Mouse (Mus musculus) liver, adult 2 months (tissue): Measurements from ENCODE around the gene Pidd1. TPM values are rescaled to one million over a fixed set of nuclear protein-coding genes. Genes with fewer than 3 reads are reported as not detected.

Experiments used
- DNase-seq: peaks from one replicate; pipeline ENCODE4 v3.0.0-alpha.2; 2011; ENCODE audit warnings: low read depth, low spot score; ENCODE audit errors: extremely low read depth
- H3K27ac ChIP-seq: fragments of 200-500 bp; replicated peaks from 2 replicates; pipeline ENCODE4 v1.5.1; 2012; ENCODE audit warnings: low read depth, mild to moderate bottlenecking, control low read depth, inconsistent platforms, low read length; ENCODE audit not compliant: insufficient read depth
- H3K27me3 ChIP-seq: fragments of 200-500 bp; 2 replicates; pipeline ENCODE4 v1.6.1; 2012; ENCODE audit warnings: mild to moderate bottlenecking, moderate library complexity, low read length, inconsistent platforms; ENCODE audit not compliant: control insufficient read depth, insufficient read depth
- H3K36me3 ChIP-seq: fragments of 200-500 bp; 2 replicates; pipeline ENCODE4 v1.6.1; 2012; ENCODE audit warnings: low read length, inconsistent platforms; ENCODE audit not compliant: control insufficient read depth, insufficient read depth
- H3K4me1 ChIP-seq: fragments of 200-500 bp; 2 replicates; pipeline ENCODE4 v1.6.1; 2011; ENCODE audit warnings: low read length; ENCODE audit not compliant: control insufficient read depth, insufficient read depth
- H3K4me3 ChIP-seq: fragments of 200-500 bp; 2 replicates; pipeline ENCODE4 v1.5.1; 2011; ENCODE audit warnings: low read depth, mild to moderate bottlenecking, control low read depth, low read length, moderate library complexity; ENCODE audit not compliant: insufficient read depth
- H3K79me2 ChIP-seq: fragments of 200-500 bp; 2 replicates; pipeline ENCODE4 v1.6.1; 2012; ENCODE audit warnings: inconsistent platforms, mild to moderate bottlenecking, low read length, moderate library complexity; ENCODE audit not compliant: control insufficient read depth, insufficient read depth
- H3K9ac ChIP-seq: fragments of 200-500 bp; 2 replicates; pipeline ENCODE4 v1.6.1; 2012; ENCODE audit warnings: low read depth, mild to moderate bottlenecking, control low read depth, inconsistent platforms, low read length
- CTCF ChIP-seq: fragments of 200-500 bp; IDR thresholded peaks from 2 replicates; pipeline ENCODE4 v1.5.1; 2011; ENCODE audit warnings: low read depth, low read length, control low read depth
- POLR2A ChIP-seq: fragments of 200-500 bp; IDR thresholded peaks from 2 replicates; pipeline ENCODE4 v1.6.1; 2011; ENCODE audit warnings: low read length, control low read depth; ENCODE audit not compliant: insufficient read depth; ENCODE audit errors: extremely low read depth
- WGBS: fragments of 180-500 bp; shearing (Covaris S2); methylation state at CpG from one replicate; pipeline ENCODE4 v1.1.7; 2018; 5-methylcytosine and 5-hydroxymethylcytosine counted together
- polyA plus RNA-seq: library from polyadenylated mRNA; depleted of rRNA; stranded (reverse); fragments of >200 nt; gene quantifications from 2 replicates; pipeline ENCODE4 v1.2.3, GENCODE M21; 2012
- total RNA-seq: library from RNA; depleted of rRNA; stranded (reverse); fragments of >200 nt; gene quantifications from 2 replicates; pipeline ENCODE4 v1.2.3, GENCODE M21; 2014

Pidd1 gene
- total and polyA plus RNA-seq, 2 experiments, result 0.37 to 4.7 TPM

GRCm38 (mm10) chr7:141459301-141459711, 15.5 kb upstream of the Pidd1 start:
- H3K4me3 ChIP-seq, result no peak overlapping the region
- H3K4me1 ChIP-seq, result peaks cover 21% of the 10 kb centered on the region; the same call in 1 of the 2 replicates
- H3K9ac ChIP-seq, result no peak overlapping the region
- peaks cover 19% of the 10 kb centered on the region; the same call in 1 of the 2 replicates for H3K36me3 ChIP-seq
- no peak for DNase-seq
- no peak overlapping the region for H3K27ac ChIP-seq
- no peaks in the 10 kb centered on the region for H3K27me3 ChIP-seq
- no peak for TF ChIP-seq POLR2A
- 91% methylated on average over 17 of the region's 17 CpGs for WGBS
- peaks cover 8% of the 10 kb centered on the region; the same call in 1 of the 2 replicates for H3K79me2 ChIP-seq

GRCm38 (mm10) chr7:141458661-141459060, 14.8 kb upstream of the Pidd1 start:
- no peak overlapping the region for H3K9ac ChIP-seq
- H3K79me2 ChIP-seq, result peaks cover 8% of the 10 kb centered on the region; the same call in 1 of the 2 replicates
- no peaks in the 10 kb centered on the region for H3K27me3 ChIP-seq
- WGBS, result 90% methylated on average over 11 of the region's 11 CpGs
- H3K4me3 ChIP-seq, result no peak overlapping the region
- no peak overlapping the region for H3K27ac ChIP-seq
- peaks cover 21% of the 10 kb centered on the region; the same call in 1 of the 2 replicates for H3K4me1 ChIP-seq
- peaks cover 19% of the 10 kb centered on the region; the same call in 1 of the 2 replicates for H3K36me3 ChIP-seq
- DNase-seq, result no peak
- no peak for TF ChIP-seq POLR2A
- no peak for TF ChIP-seq CTCF

GRCm38 (mm10) chr7:141457986-141458660, 14.3 kb upstream of the Pidd1 start:
- 73% methylated on average over 15 of the region's 15 CpGs for WGBS
- Histone ChIP-seq H3K4me3 (no peak overlapping the region), H3K79me2 (peaks cover 8% of the 10 kb centered on the region; the same call in 1 of the 2 replicates), H3K27me3 (no peaks in the 10 kb centered on the region), H3K27ac (no peak overlapping the region), H3K9ac (no peak overlapping the region), H3K36me3 (peaks cover 19% of the 10 kb centered on the region; the same call in 1 of the 2 replicates), H3K4me1 (peaks cover 21% of the 10 kb centered on the region; the same call in 1 of the 2 replicates)
- no peak for DNase-seq
- TF ChIP-seq CTCF (peak; percentile 80), POLR2A (no peak)

GRCm38 (mm10) chr7:141457236-141457635, 13.4 kb upstream of the Pidd1 start:
- H3K79me2 ChIP-seq, result peaks cover 8% of the 10 kb centered on the region; the same call in 1 of the 2 replicates
- no peak overlapping the region for H3K9ac ChIP-seq
- H3K27ac ChIP-seq, result no peak overlapping the region
- DNase-seq, result no peak
- TF ChIP-seq CTCF (no peak), POLR2A (no peak)
- peaks cover 19% of the 10 kb centered on the region; the same call in 1 of the 2 replicates for H3K4me1 ChIP-seq
- H3K27me3 ChIP-seq, result no peaks in the 10 kb centered on the region
- H3K36me3 ChIP-seq, result peaks cover 19% of the 10 kb centered on the region; the same call in 1 of the 2 replicates
- H3K4me3 ChIP-seq, result no peak overlapping the region
- WGBS, result 90% methylated on average over 14 of the region's 14 CpGs

- peaks cover 20% of the 10 kb centered on the region; the same call in 1 of the 2 replicates for H3K36me3 ChIP-seq
- H3K9ac ChIP-seq, result peak overlapping the region; percentile 98; the same call in 1 of the 2 replicates
- DNase-seq, result peak; percentile 62
- H3K79me2 ChIP-seq, result peaks cover 8% of the 10 kb centered on the region; the same call in 1 of the 2 replicates
- 22% methylated on average over 6 of the region's 6 CpGs for WGBS
- TF ChIP-seq POLR2A (no peak), CTCF (no peak)
- H3K27me3 ChIP-seq, result no peaks in the 10 kb centered on the region
- peak overlapping the region; percentile 91; the same call in 1 of the 2 replicates for H3K4me3 ChIP-seq
- H3K4me1 ChIP-seq, result peaks cover 18% of the 10 kb centered on the region; the same call in 1 of the 2 replicates
- H3K27ac ChIP-seq, result peak overlapping the region; percentile 93
These were observed 12.9 kb upstream of the Pidd1 start for GRCm38 (mm10) chr7:141456739-141457138.
